In the genomic region with DNA sequence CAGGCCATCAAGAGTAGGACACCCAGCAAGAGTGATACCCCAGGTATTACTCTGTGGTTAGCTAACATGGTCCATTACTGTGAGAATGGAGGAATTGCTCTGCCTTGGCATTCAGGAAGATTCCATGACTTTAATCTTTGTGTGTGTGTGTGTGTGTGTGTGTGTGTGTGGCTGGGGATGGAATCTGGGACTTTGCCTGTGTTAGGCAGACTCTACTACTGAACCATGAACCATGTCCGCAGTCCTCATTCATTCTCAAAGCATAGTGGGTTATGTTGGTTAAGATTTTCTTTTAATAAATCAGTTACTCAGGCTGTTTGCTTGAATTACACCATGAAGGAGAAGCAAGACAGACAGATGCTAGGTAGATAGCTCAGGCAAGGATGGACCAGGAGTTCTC, we compare ENCODE assay signal across 21 mouse cellular contexts.
"Had no signal": no experiment of that assay in that cellular context is flagged by ENCODE, and none has a peak within 500 bp of the region (broad histone marks: within the 10 kb centered on the region; RNA-seq: fewer than 3 reads in every experiment).

No protein-coding gene starts in this region.

- DNase-seq: left cerebral cortex, postnatal 4 days; liver, postnatal 0 days; lung, embryonic 14.5 days; right cerebral cortex, adult 18-20 months; right cerebral cortex, postnatal 14 days; right cerebral cortex, postnatal 4 days; thymus, adult 18-20 months; thymus, postnatal 4 days had no signal

- H3K9ac ChIP-seq: limb, embryonic 12.5 days; limb, embryonic 15.5 days; liver, embryonic 14.5 days; liver, postnatal 0 days; lung, embryonic 14.5 days; midbrain, embryonic 12.5 days; midbrain, embryonic 15.5 days; neural tube, embryonic 12.5 days; neural tube, embryonic 15.5 days had no signal

- H3K4me1 ChIP-seq: limb, embryonic 12.5 days; limb, embryonic 15.5 days; midbrain, embryonic 12.5 days; midbrain, embryonic 15.5 days; neural tube, embryonic 12.5 days; neural tube, embryonic 15.5 days had no signal

- H3K27ac ChIP-seq: hindbrain, postnatal 0 days; limb, embryonic 12.5 days; limb, embryonic 15.5 days; liver, embryonic 14.5 days; macrophage; midbrain, embryonic 12.5 days; midbrain, embryonic 15.5 days; neural tube, embryonic 12.5 days; neural tube, embryonic 15.5 days had no signal

- H3K9me3 ChIP-seq: limb, embryonic 15.5 days; midbrain, embryonic 12.5 days; midbrain, embryonic 15.5 days; neural tube, embryonic 12.5 days; neural tube, embryonic 15.5 days had no signal

- ATAC-seq: hindbrain, postnatal 0 days; inflammation-experienced regulatory T-cells, adult 6 months; intestine, embryonic 16.5 days; liver, postnatal 0 days; lung, postnatal 0 days; midbrain, embryonic 15.5 days had no signal

- H3K4me2 ChIP-seq: limb, embryonic 12.5 days; limb, embryonic 15.5 days; liver, embryonic 11.5 days; lung, embryonic 14.5 days; midbrain, embryonic 12.5 days; midbrain, embryonic 15.5 days; neural tube, embryonic 12.5 days; neural tube, embryonic 15.5 days had no signal

- H3K27me3 ChIP-seq: limb, embryonic 12.5 days; limb, embryonic 15.5 days; midbrain, embryonic 12.5 days; midbrain, embryonic 15.5 days; neural tube, embryonic 12.5 days; neural tube, embryonic 15.5 days had no signal

- H3K4me3 ChIP-seq: limb, embryonic 12.5 days; limb, embryonic 15.5 days; midbrain, embryonic 12.5 days; midbrain, embryonic 15.5 days; neural tube, embryonic 12.5 days; neural tube, embryonic 15.5 days had no signal
